Mouse (Mus musculus): ENCODE data around the gene Olfr131.
"Not testable (repeated sequence)": the region's sequence is repeated elsewhere in the genome, so short reads cannot be mapped to it uniquely, and the experiment has no call there.

Olfr131 gene

GRCm38 (mm10) chr17:38088593-38088992, at the start of gene Olfr131:
Olfr131 (minus strand) TSS chr17:38088693.
- DNase-seq (ENCODE audit: low spot score in 2 of 2), result no peak

- no peak for DNase-seq (ENCODE audit: low spot score in 2 of 2)
Measured at GRCm38 (mm10) chr17:38134426-38134825, 45.9 kb upstream of the Olfr131 start, which contains the start of gene Olfr132. Olfr132 (minus strand) TSS chr17:38134526.

- DNase-seq (ENCODE audit: low spot score in 2 of 2), result not testable (repeated sequence)
Measured at GRCm38 (mm10) chr17:38125371-38125770, 36.9 kb upstream of the Olfr131 start.

- not testable (repeated sequence) for DNase-seq (ENCODE audit: low spot score in 2 of 2)
Measured at GRCm38 (mm10) chr17:38124199-38124598, 35.7 kb upstream of the Olfr131 start.

- DNase-seq (ENCODE audit: low spot score in 2 of 2), result no peak
Measured at GRCm38 (mm10) chr17:38082364-38082763, 6.1 kb downstream of the Olfr131 start.

GRCm38 (mm10) chr17:38063621-38064020, 24.9 kb downstream of the Olfr131 start, which contains the start of gene Olfr130:
Olfr130 (plus strand) TSS chr17:38063921.
- no peak for DNase-seq (ENCODE audit: low spot score in 2 of 2)

GRCm38 (mm10) chr17:38059979-38060378, 28.5 kb downstream of the Olfr131 start, which contains the start of gene Olfr129:
Olfr129 (minus strand) TSS chr17:38060079.
- DNase-seq (ENCODE audit: low spot score in 2 of 2), result no peak
